Mouse (Mus musculus): Measurements from ENCODE around the gene Riiad1. TPM values are rescaled to one million over a fixed set of nuclear protein-coding genes. Genes with fewer than 3 reads are reported as not detected.

The Riiad1 gene
- total and polyA plus RNA-seq, 2 experiments from 2014 or later = 4.3 TPM; not detected in 1

DNA sequence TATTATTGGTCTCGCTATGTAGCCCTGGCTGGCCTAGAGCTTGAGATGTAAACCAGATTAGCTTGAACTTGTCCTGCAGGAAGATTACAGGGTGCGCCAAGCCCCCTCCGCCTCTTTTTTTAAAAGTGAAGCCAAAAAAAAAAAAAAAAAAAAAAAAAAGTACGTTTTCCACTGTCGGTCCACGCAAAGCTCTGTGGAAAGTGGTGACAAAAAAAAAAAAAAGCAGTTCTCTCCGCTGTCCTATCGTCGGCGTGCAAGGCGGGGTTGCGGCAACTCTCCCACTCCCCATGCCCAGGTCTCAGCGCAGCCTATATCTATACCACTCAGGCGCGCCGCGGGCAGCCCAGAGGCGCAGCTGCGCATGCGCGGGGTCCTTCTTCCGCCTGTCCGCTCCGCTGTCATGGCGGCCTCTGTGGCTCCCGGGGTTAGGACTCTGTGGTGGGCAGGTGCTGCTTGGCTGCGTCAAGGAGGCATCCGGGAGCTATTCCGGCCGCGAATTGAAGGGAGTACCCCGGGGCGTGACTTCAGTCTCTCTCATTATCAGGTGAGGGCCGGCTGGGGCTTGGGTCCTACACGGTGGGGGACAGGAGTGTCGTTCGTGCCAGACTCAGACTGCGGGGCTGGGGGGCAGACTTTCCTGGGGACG, 37.1 kb downstream of the Riiad1 start, which contains the start of gene Mrpl9:
Mrpl9 (plus strand) TSS at position 368 of the 646 bp plus-strand sequence.
- H3K9ac ChIP-seq (replicated peaks; ENCODE audit: low read depth, low read length) = peak within 1 kb of the TSS; percentile 91
- H3K4me3 ChIP-seq (ENCODE audit: low read depth, low read length) = peak within 1 kb of the TSS; percentile 84
- under 1% methylated on average over 39 of the region's 39 CpGs for WGBS
- DNase-seq (ENCODE audit: low spot score) (peak; percentile 89), ATAC-seq (ENCODE audit: insufficient read depth, low read depth) (peak; percentile 99)
- peaks cover 35% of the 10 kb centered on the region for H3K36me3 ChIP-seq (replicated peaks; ENCODE audit: control insufficient read depth, insufficient read depth, low read length)
- no peak for TF ChIP-seq CTCF (IDR thresholded peaks at IDR 0.05; ENCODE audit: low read depth)
- TF ChIP-seq EP300 (IDR thresholded peaks at IDR 0.05; ENCODE audit: low read depth) = no peak
- peak within 1 kb of the TSS; percentile 64 for H3K27ac ChIP-seq (ENCODE audit: low read depth)
- H3K27me3 ChIP-seq (ENCODE audit: control insufficient read depth, insufficient read depth, low read length) = no peaks in the 10 kb centered on the region
- H3K9me3 ChIP-seq (replicated peaks; ENCODE audit: control insufficient read depth, low read length) = no peaks in the 10 kb centered on the region
- H3K4me2 ChIP-seq (ENCODE audit: low read depth, low read length) = peak within 1 kb of the TSS; percentile 69
- no peaks in the 10 kb centered on the region for H3K4me1 ChIP-seq (ENCODE audit: control insufficient read depth, insufficient read depth)

GRCm38 (mm10) chr3:94441182-94441581, 39.0 kb downstream of the Riiad1 start:
- H3K36me3 ChIP-seq (replicated peaks; ENCODE audit: control insufficient read depth, insufficient read depth, low read length) = peaks cover 16% of the 10 kb centered on the region
- TF ChIP-seq EP300 (IDR thresholded peaks at IDR 0.05; ENCODE audit: low read depth) = no peak
- peak; percentile 49 for TF ChIP-seq CTCF (IDR thresholded peaks at IDR 0.05; ENCODE audit: low read depth)
- H3K4me3 ChIP-seq (ENCODE audit: low read depth, low read length) = no peak overlapping the region
- H3K27me3 ChIP-seq (ENCODE audit: control insufficient read depth, insufficient read depth, low read length) = no peaks in the 10 kb centered on the region
- no peak overlapping the region for H3K9ac ChIP-seq (replicated peaks; ENCODE audit: low read depth, low read length)
- no peaks in the 10 kb centered on the region for H3K9me3 ChIP-seq (replicated peaks; ENCODE audit: control insufficient read depth, low read length)
- WGBS = 31% methylated on average over 3 of the region's 3 CpGs
- DNase-seq (ENCODE audit: low spot score) (no peak), ATAC-seq (ENCODE audit: insufficient read depth, low read depth) (no peak)
- no peak overlapping the region for H3K27ac ChIP-seq (ENCODE audit: low read depth)
- H3K4me1 ChIP-seq (ENCODE audit: control insufficient read depth, insufficient read depth) = no peaks in the 10 kb centered on the region
- H3K4me2 ChIP-seq (ENCODE audit: low read depth, low read length) = no peak overlapping the region

DNA sequence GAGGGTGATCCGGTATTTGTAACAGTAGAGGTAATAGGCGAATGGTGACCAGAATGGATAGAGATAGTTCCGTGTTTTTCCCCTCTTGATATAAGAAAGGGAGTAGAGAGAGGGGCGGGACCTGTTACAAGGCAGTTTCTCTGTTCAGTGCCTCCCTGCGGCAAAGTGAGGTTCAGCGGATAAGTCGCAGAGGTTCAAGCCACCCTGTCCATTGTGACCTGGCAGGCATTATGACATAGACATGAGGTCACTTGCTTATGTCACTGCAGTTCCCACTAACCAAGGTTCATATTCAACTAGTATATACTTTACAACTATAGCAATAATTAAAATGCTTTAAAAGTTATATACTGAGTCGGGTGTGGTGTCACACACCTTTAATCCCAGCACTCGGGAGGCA, 43.7 kb downstream of the Riiad1 start:
- Histone ChIP-seq H3K27ac (ENCODE audit: low read depth) (no peak overlapping the region), H3K9ac (replicated peaks; ENCODE audit: low read depth, low read length) (no peak overlapping the region), H3K4me2 (ENCODE audit: low read depth, low read length) (no peak overlapping the region), H3K9me3 (replicated peaks; ENCODE audit: control insufficient read depth, low read length) (no peaks in the 10 kb centered on the region), H3K4me1 (ENCODE audit: control insufficient read depth, insufficient read depth) (no peaks in the 10 kb centered on the region), H3K36me3 (replicated peaks; ENCODE audit: control insufficient read depth, insufficient read depth, low read length) (no peaks in the 10 kb centered on the region), H3K4me3 (ENCODE audit: low read depth, low read length) (no peak overlapping the region), H3K27me3 (ENCODE audit: control insufficient read depth, insufficient read depth, low read length) (no peaks in the 10 kb centered on the region)
- TF ChIP-seq CTCF (IDR thresholded peaks at IDR 0.05; ENCODE audit: low read depth) (no peak), EP300 (IDR thresholded peaks at IDR 0.05; ENCODE audit: low read depth) (no peak)
- no peak for ATAC-seq (ENCODE audit: insufficient read depth, low read depth)
- WGBS = 70% methylated on average over 9 of the region's 9 CpGs
- DNase-seq (ENCODE audit: low spot score) = no peak

DNA sequence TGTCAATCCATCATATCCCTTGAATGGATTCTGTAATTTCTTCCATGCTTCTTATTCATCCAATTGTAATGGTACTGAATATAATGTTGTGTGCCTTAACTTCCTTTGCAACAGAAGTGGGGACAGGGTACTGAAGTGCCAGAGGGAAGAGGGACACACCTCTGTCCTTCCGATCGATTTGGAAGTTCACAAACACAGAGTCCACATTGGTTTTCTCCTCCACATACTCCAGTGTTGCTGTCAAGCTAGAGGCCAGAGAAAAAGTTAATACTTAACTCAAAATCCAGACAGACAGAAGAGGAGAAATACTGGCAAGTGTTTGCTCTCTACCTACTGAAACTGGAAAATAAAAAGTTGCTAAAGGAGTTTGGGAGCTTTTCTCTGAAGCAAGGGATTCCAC, 45.8 kb downstream of the Riiad1 start:
- Histone ChIP-seq H3K4me2 (ENCODE audit: low read depth, low read length) (no peak overlapping the region), H3K4me3 (ENCODE audit: low read depth, low read length) (no peak overlapping the region), H3K4me1 (ENCODE audit: control insufficient read depth, insufficient read depth) (no peaks in the 10 kb centered on the region), H3K9me3 (replicated peaks; ENCODE audit: control insufficient read depth, low read length) (no peaks in the 10 kb centered on the region), H3K27ac (ENCODE audit: low read depth) (no peak overlapping the region), H3K9ac (replicated peaks; ENCODE audit: low read depth, low read length) (no peak overlapping the region), H3K27me3 (ENCODE audit: control insufficient read depth, insufficient read depth, low read length) (no peaks in the 10 kb centered on the region), H3K36me3 (replicated peaks; ENCODE audit: control insufficient read depth, insufficient read depth, low read length) (no peaks in the 10 kb centered on the region)
- ATAC-seq (ENCODE audit: insufficient read depth, low read depth) = no peak
- TF ChIP-seq EP300 (IDR thresholded peaks at IDR 0.05; ENCODE audit: low read depth) (no peak), CTCF (IDR thresholded peaks at IDR 0.05; ENCODE audit: low read depth) (no peak)
- WGBS = 96% methylated on average over 2 of the region's 2 CpGs
- no peak for DNase-seq (ENCODE audit: low spot score)

- no peaks in the 10 kb centered on the region for H3K9me3 ChIP-seq (replicated peaks; ENCODE audit: control insufficient read depth, low read length)
- TF ChIP-seq CTCF (IDR thresholded peaks at IDR 0.05; ENCODE audit: low read depth) = no peak
- no peak for TF ChIP-seq EP300 (IDR thresholded peaks at IDR 0.05; ENCODE audit: low read depth)
- H3K4me1 ChIP-seq (ENCODE audit: control insufficient read depth, insufficient read depth) = no peaks in the 10 kb centered on the region
- no peaks in the 10 kb centered on the region for H3K36me3 ChIP-seq (replicated peaks; ENCODE audit: control insufficient read depth, insufficient read depth, low read length)
- no peaks in the 10 kb centered on the region for H3K27me3 ChIP-seq (ENCODE audit: control insufficient read depth, insufficient read depth, low read length)
- DNase-seq (ENCODE audit: low spot score) (no peak), ATAC-seq (ENCODE audit: insufficient read depth, low read depth) (no peak)
- H3K9ac ChIP-seq (replicated peaks; ENCODE audit: low read depth, low read length) = no peak overlapping the region
- H3K4me2 ChIP-seq (ENCODE audit: low read depth, low read length) = no peak overlapping the region
- H3K27ac ChIP-seq (ENCODE audit: low read depth) = no peak overlapping the region
- WGBS = 46% methylated on average over 2 of the region's 2 CpGs
- H3K4me3 ChIP-seq (ENCODE audit: low read depth, low read length) = no peak overlapping the region
Observed at GRCm38 (mm10) chr3:94430980-94431379, 49.2 kb downstream of the Riiad1 start.

Other genes starting within 250 kb of the Riiad1 start
- gene Gm4778, start 216.3 kb downstream of the Riiad1 start, total RNA-seq (2014; rRNA removed; ENCODE audit: low replicate concordance) = not detected in 2 replicates
- gene Gm4778, start 216.3 kb downstream of the Riiad1 start, polyA plus RNA-seq (2015; fragmentation: Nextera tagmentation; extraction: Ambion mirVana) = not detected in 2 replicates
- 1.4 and 6.1 TPM in 2 replicates for gene Them4, start 170.3 kb downstream of the Riiad1 start, total RNA-seq (2014; rRNA removed; ENCODE audit: low replicate concordance)
- 16.2 and 17.3 TPM in 2 replicates for gene Them4, start 170.3 kb downstream of the Riiad1 start, polyA plus RNA-seq (2015; fragmentation: Nextera tagmentation; extraction: Ambion mirVana)
- not detected in 2 replicates for gene Them5, start 138.2 kb downstream of the Riiad1 start, total RNA-seq (2014; rRNA removed; ENCODE audit: low replicate concordance)
- 0.10 TPM in 1 of 2 replicates, not detected in the other for gene Them5, start 138.2 kb downstream of the Riiad1 start, polyA plus RNA-seq (2015; fragmentation: Nextera tagmentation; extraction: Ambion mirVana)
- not detected in 2 replicates for gene C2cd4d, start 117.9 kb downstream of the Riiad1 start, total RNA-seq (2014; rRNA removed; ENCODE audit: low replicate concordance)
- 0.15 and 0.30 TPM in 2 replicates for gene C2cd4d, start 117.9 kb downstream of the Riiad1 start, polyA plus RNA-seq (2015; fragmentation: Nextera tagmentation; extraction: Ambion mirVana)
- 37.2 and 55.0 TPM in 2 replicates for gene Rorc, start 107.5 kb downstream of the Riiad1 start, total RNA-seq (2014; rRNA removed; ENCODE audit: low replicate concordance)
- 13.5 and 17.1 TPM in 2 replicates for gene Rorc, start 107.5 kb downstream of the Riiad1 start, polyA plus RNA-seq (2015; fragmentation: Nextera tagmentation; extraction: Ambion mirVana)
- not detected in 2 replicates for gene Lingo4, start 81.8 kb downstream of the Riiad1 start, total RNA-seq (2014; rRNA removed; ENCODE audit: low replicate concordance)
- 0.19 and 0.25 TPM in 2 replicates for gene Lingo4, start 81.8 kb downstream of the Riiad1 start, polyA plus RNA-seq (2015; fragmentation: Nextera tagmentation; extraction: Ambion mirVana)
- gene Tdrkh, start 67.1 kb downstream of the Riiad1 start, total RNA-seq (2014; rRNA removed; ENCODE audit: low replicate concordance) = 0.34 and 6.5 TPM in 2 replicates
- gene Tdrkh, start 67.1 kb downstream of the Riiad1 start, polyA plus RNA-seq (2015; fragmentation: Nextera tagmentation; extraction: Ambion mirVana) = 7.5 and 7.7 TPM in 2 replicates
- 83.0 and 85.1 TPM in 2 replicates for gene Mrpl9, start 37.0 kb downstream of the Riiad1 start, total RNA-seq (2014; rRNA removed; ENCODE audit: low replicate concordance)
- 67.4 and 68.7 TPM in 2 replicates for gene Mrpl9, start 37.0 kb downstream of the Riiad1 start, polyA plus RNA-seq (2015; fragmentation: Nextera tagmentation; extraction: Ambion mirVana)
- gene Oaz3, start 36.4 kb downstream of the Riiad1 start, total RNA-seq (2014; rRNA removed; ENCODE audit: low replicate concordance) = not detected in 2 replicates
- gene Oaz3, start 36.4 kb downstream of the Riiad1 start, polyA plus RNA-seq (2015; fragmentation: Nextera tagmentation; extraction: Ambion mirVana) = 0.33 and 0.41 TPM in 2 replicates
- gene Celf3, start 2.0 kb downstream of the Riiad1 start, total RNA-seq (2014; rRNA removed; ENCODE audit: low replicate concordance) = not detected in 2 replicates
- 0.53 and 0.80 TPM in 2 replicates for gene Celf3, start 2.0 kb downstream of the Riiad1 start, polyA plus RNA-seq (2015; fragmentation: Nextera tagmentation; extraction: Ambion mirVana)
- gene Snx27, start 102.4 kb upstream of the Riiad1 start, total RNA-seq (2014; rRNA removed; ENCODE audit: low replicate concordance) = 18.1 and 30.8 TPM in 2 replicates
- gene Snx27, start 102.4 kb upstream of the Riiad1 start, polyA plus RNA-seq (2015; fragmentation: Nextera tagmentation; extraction: Ambion mirVana) = 17.0 and 17.2 TPM in 2 replicates
- gene Gm10972, start 162.8 kb upstream of the Riiad1 start, total RNA-seq (2014; rRNA removed; ENCODE audit: low replicate concordance) = not detected in 2 replicates
- gene Gm10972, start 162.8 kb upstream of the Riiad1 start, polyA plus RNA-seq (2015; fragmentation: Nextera tagmentation; extraction: Ambion mirVana) = not detected in 2 replicates
- gene Tuft1, start 178.5 kb upstream of the Riiad1 start, total RNA-seq (2014; rRNA removed; ENCODE audit: low replicate concordance) = 12.9 and 29.0 TPM in 2 replicates
- gene Tuft1, start 178.5 kb upstream of the Riiad1 start, polyA plus RNA-seq (2015; fragmentation: Nextera tagmentation; extraction: Ambion mirVana) = 3.1 and 4.8 TPM in 2 replicates
- 10.7 and 42.5 TPM in 2 replicates for gene Selenbp2, start 213.2 kb upstream of the Riiad1 start, total RNA-seq (2014; rRNA removed; ENCODE audit: low replicate concordance)
- 3.7 and 4.6 TPM in 2 replicates for gene Selenbp2, start 213.2 kb upstream of the Riiad1 start, polyA plus RNA-seq (2015; fragmentation: Nextera tagmentation; extraction: Ambion mirVana)

Measured in heart, postnatal 0 days (tissue).